Mouse (Mus musculus): ENCODE data around the gene 4933406M09Rik. TPM values are rescaled to one million over a fixed set of nuclear protein-coding genes. Genes with fewer than 3 reads are reported as not detected.

Gene 4933406M09Rik
- polyA plus RNA-seq, 1 experiment from 2014 or later, result not detected

- WGBS, result 11% methylated on average over 19 of the region's 19 CpGs
- H3K36me3 ChIP-seq (replicated peaks; ENCODE audit: control insufficient read depth, insufficient read depth, low read depth, low read length), result no peaks in the 10 kb centered on the region
These were observed 3.7 kb upstream of the 4933406M09Rik start for GRCm38 (mm10) chr1:134381795-134382625.

GRCm38 (mm10) chr1:134384581-134384980 lies 1.2 kb upstream of the 4933406M09Rik start:
- 85% methylated on average over 4 of the region's 4 CpGs for WGBS
- no peaks in the 10 kb centered on the region for H3K4me1 ChIP-seq (ENCODE audit: control insufficient read depth, insufficient read depth, low read length)
- H3K9me3 ChIP-seq (replicated peaks; ENCODE audit: control insufficient read depth, low read length), result no peaks in the 10 kb centered on the region
- no peaks in the 10 kb centered on the region for H3K27me3 ChIP-seq (ENCODE audit: control insufficient read depth, insufficient read depth, low read length)
- no peak overlapping the region for H3K27ac ChIP-seq (replicated peaks; ENCODE audit: low read depth, low read length)
- no peaks in the 10 kb centered on the region for H3K36me3 ChIP-seq (replicated peaks; ENCODE audit: control insufficient read depth, insufficient read depth, low read depth, low read length)
- ATAC-seq (replicated peaks; ENCODE audit: insufficient number of reproducible peaks, low FRiP score, low TSS enrichment, low read depth) (no peak), DNase-seq (ENCODE audit: low spot score) (no peak)
- H3K4me2 ChIP-seq (ENCODE audit: low read depth, low read length), result no peak overlapping the region
- no peak overlapping the region for H3K4me3 ChIP-seq (ENCODE audit: low read depth, low read length)
- no peak overlapping the region for H3K9ac ChIP-seq (replicated peaks; ENCODE audit: low read length)

More at GRCm38 (mm10) chr1:134381795-134382625, 3.7 kb upstream of the 4933406M09Rik start:
- Histone ChIP-seq H3K4me1 (ENCODE audit: control insufficient read depth, insufficient read depth, low read length) (no peaks in the 10 kb centered on the region), H3K27me3 (ENCODE audit: control insufficient read depth, insufficient read depth, low read length) (no peaks in the 10 kb centered on the region), H3K9ac (replicated peaks; ENCODE audit: low read length) (peak overlapping the region; percentile 46), H3K4me2 (ENCODE audit: low read depth, low read length) (peak overlapping the region; percentile 30), H3K27ac (replicated peaks; ENCODE audit: low read depth, low read length) (no peak overlapping the region), H3K9me3 (replicated peaks; ENCODE audit: control insufficient read depth, low read length) (no peaks in the 10 kb centered on the region), H3K4me3 (ENCODE audit: low read depth, low read length) (peak overlapping the region; percentile 16)
- DNase-seq (ENCODE audit: low spot score) (peak; percentile 27), ATAC-seq (replicated peaks; ENCODE audit: insufficient number of reproducible peaks, low FRiP score, low TSS enrichment, low read depth) (no peak)

- no peaks in the 10 kb centered on the region for H3K4me1 ChIP-seq (ENCODE audit: control insufficient read depth, insufficient read depth, low read length)
- no peak for DNase-seq (ENCODE audit: low spot score)
- no peak overlapping the region for H3K4me3 ChIP-seq (ENCODE audit: low read depth, low read length)
- ATAC-seq (replicated peaks; ENCODE audit: insufficient number of reproducible peaks, low FRiP score, low TSS enrichment, low read depth), result no peak
- no peak overlapping the region for H3K9ac ChIP-seq (replicated peaks; ENCODE audit: low read length)
- H3K9me3 ChIP-seq (replicated peaks; ENCODE audit: control insufficient read depth, low read length), result no peaks in the 10 kb centered on the region
- H3K36me3 ChIP-seq (replicated peaks; ENCODE audit: control insufficient read depth, insufficient read depth, low read depth, low read length), result no peaks in the 10 kb centered on the region
- no peak overlapping the region for H3K4me2 ChIP-seq (ENCODE audit: low read depth, low read length)
- H3K27ac ChIP-seq (replicated peaks; ENCODE audit: low read depth, low read length), result no peak overlapping the region
- no peaks in the 10 kb centered on the region for H3K27me3 ChIP-seq (ENCODE audit: control insufficient read depth, insufficient read depth, low read length)
These were observed 564 bp upstream of the 4933406M09Rik start for GRCm38 (mm10) chr1:134385176-134385575.

GRCm38 (mm10) chr1:134393827-134394226 lies 8.1 kb downstream of the 4933406M09Rik start:
- ATAC-seq (replicated peaks; ENCODE audit: insufficient number of reproducible peaks, low FRiP score, low TSS enrichment, low read depth) (no peak), DNase-seq (ENCODE audit: low spot score) (no peak)
- no peak overlapping the region for H3K4me2 ChIP-seq (ENCODE audit: low read depth, low read length)
- no peak overlapping the region for H3K9ac ChIP-seq (replicated peaks; ENCODE audit: low read length)
- no peak overlapping the region for H3K4me3 ChIP-seq (ENCODE audit: low read depth, low read length)
- no peaks in the 10 kb centered on the region for H3K36me3 ChIP-seq (replicated peaks; ENCODE audit: control insufficient read depth, insufficient read depth, low read depth, low read length)
- no peaks in the 10 kb centered on the region for H3K27me3 ChIP-seq (ENCODE audit: control insufficient read depth, insufficient read depth, low read length)
- H3K4me1 ChIP-seq (ENCODE audit: control insufficient read depth, insufficient read depth, low read length), result no peaks in the 10 kb centered on the region
- H3K9me3 ChIP-seq (replicated peaks; ENCODE audit: control insufficient read depth, low read length), result no peaks in the 10 kb centered on the region
- 58% methylated on average over 5 of the region's 5 CpGs for WGBS
- no peak overlapping the region for H3K27ac ChIP-seq (replicated peaks; ENCODE audit: low read depth, low read length)

GRCm38 (mm10) chr1:134398210-134398609 lies 12.5 kb downstream of the 4933406M09Rik start:
- H3K4me2 ChIP-seq (ENCODE audit: low read depth, low read length), result no peak overlapping the region
- no peaks in the 10 kb centered on the region for H3K36me3 ChIP-seq (replicated peaks; ENCODE audit: control insufficient read depth, insufficient read depth, low read depth, low read length)
- no peaks in the 10 kb centered on the region for H3K9me3 ChIP-seq (replicated peaks; ENCODE audit: control insufficient read depth, low read length)
- DNase-seq (ENCODE audit: low spot score) (no peak), ATAC-seq (replicated peaks; ENCODE audit: insufficient number of reproducible peaks, low FRiP score, low TSS enrichment, low read depth) (no peak)
- no peaks in the 10 kb centered on the region for H3K4me1 ChIP-seq (ENCODE audit: control insufficient read depth, insufficient read depth, low read length)
- 89% methylated on average over 12 of the region's 12 CpGs for WGBS
- H3K9ac ChIP-seq (replicated peaks; ENCODE audit: low read length), result no peak overlapping the region
- no peaks in the 10 kb centered on the region for H3K27me3 ChIP-seq (ENCODE audit: control insufficient read depth, insufficient read depth, low read length)
- no peak overlapping the region for H3K27ac ChIP-seq (replicated peaks; ENCODE audit: low read depth, low read length)
- no peak overlapping the region for H3K4me3 ChIP-seq (ENCODE audit: low read depth, low read length)

GRCm38 (mm10) chr1:134399735-134400134 lies 14.0 kb downstream of the 4933406M09Rik start:
- no peak for ATAC-seq (replicated peaks; ENCODE audit: insufficient number of reproducible peaks, low FRiP score, low TSS enrichment, low read depth)
- DNase-seq (ENCODE audit: low spot score), result no peak

GRCm38 (mm10) chr1:134405509-134406413 lies 20.0 kb downstream of the 4933406M09Rik start, which contains the start of gene Cyb5r1:
Cyb5r1 (plus strand) TSS chr1:134405559.
- 2% methylated on average over 43 of the region's 43 CpGs for WGBS
- H3K27ac ChIP-seq (replicated peaks; ENCODE audit: low read depth, low read length), result 0 out of 2 replicates have a peak within 1 kb of the TSS, but pooled peaks have one; percentile 23
- H3K4me1 ChIP-seq (ENCODE audit: control insufficient read depth, insufficient read depth, low read length), result no peaks in the 10 kb centered on the region
- H3K36me3 ChIP-seq (replicated peaks; ENCODE audit: control insufficient read depth, insufficient read depth, low read depth, low read length), result 0 out of 2 replicates have a peak, but pooled peaks cover 1% of the 10 kb centered on the region
- H3K4me3 ChIP-seq (ENCODE audit: low read depth, low read length), result peak within 1 kb of the TSS; percentile 81
- H3K9me3 ChIP-seq (replicated peaks; ENCODE audit: control insufficient read depth, low read length), result no peaks in the 10 kb centered on the region
- no peaks in the 10 kb centered on the region for H3K27me3 ChIP-seq (ENCODE audit: control insufficient read depth, insufficient read depth, low read length)
- peak within 1 kb of the TSS; percentile 80 for H3K4me2 ChIP-seq (ENCODE audit: low read depth, low read length)
- peak within 1 kb of the TSS; percentile 75 for H3K9ac ChIP-seq (replicated peaks; ENCODE audit: low read length)
- ATAC-seq (replicated peaks; ENCODE audit: insufficient number of reproducible peaks, low FRiP score, low TSS enrichment, low read depth) (peak; percentile 97), DNase-seq (ENCODE audit: low spot score) (peak; percentile 91)

More at GRCm38 (mm10) chr1:134399735-134400134, 14.0 kb downstream of the 4933406M09Rik start:
- no peaks in the 10 kb centered on the region for H3K4me1 ChIP-seq (ENCODE audit: control insufficient read depth, insufficient read depth, low read length)
- no peak overlapping the region for H3K27ac ChIP-seq (replicated peaks; ENCODE audit: low read depth, low read length)
- H3K9me3 ChIP-seq (replicated peaks; ENCODE audit: control insufficient read depth, low read length), result no peaks in the 10 kb centered on the region
- no peak overlapping the region for H3K9ac ChIP-seq (replicated peaks; ENCODE audit: low read length)
- H3K27me3 ChIP-seq (ENCODE audit: control insufficient read depth, insufficient read depth, low read length), result no peaks in the 10 kb centered on the region
- H3K4me2 ChIP-seq (ENCODE audit: low read depth, low read length), result no peak overlapping the region
- whole genome bisulfite sequencing, result 53% methylated on average over 5 of the region's 5 CpGs
- H3K4me3 ChIP-seq (ENCODE audit: low read depth, low read length), result no peak overlapping the region
- H3K36me3 ChIP-seq (replicated peaks; ENCODE audit: control insufficient read depth, insufficient read depth, low read depth, low read length), result no peaks in the 10 kb centered on the region
